Mouse (Mus musculus) ES-E14 (cell line): ENCODE results near the gene Ezh2. TPM values are rescaled to one million over a fixed set of nuclear protein-coding genes. Genes with fewer than 3 reads are reported as not detected.

ENCODE experiments used
- DNase-seq: peaks from one replicate; pipeline ENCODE4 v3.0.0-alpha.2; 2013; ENCODE audit warnings: low read depth, low spot score
- H3K27ac ChIP-seq: 2 replicates; pipeline ENCODE4 v1.5.1; 2012; ENCODE audit warnings: low read depth, mild to moderate bottlenecking, low read length, moderate library complexity, mixed read lengths; ENCODE audit not compliant: poor library complexity, insufficient read depth, severe bottlenecking
- H3K36me3 ChIP-seq: 2 replicates; pipeline ENCODE4 v1.6.1; 2012; ENCODE audit warnings: mild to moderate bottlenecking, low read length, moderate library complexity, mixed read lengths; ENCODE audit not compliant: control insufficient read depth, poor library complexity, insufficient read depth, severe bottlenecking
- H3K4me1 ChIP-seq, 2 experiments: fragments of 150-350 bp in 1 of 2; sonication (generic) in 1 of 2; 2 replicates each; pipeline ENCODE4 v1.6.1; 2012; ENCODE audit warnings: low read length in 2 of 2, mild to moderate bottlenecking in 1 of 2, mixed read lengths in 1 of 2; ENCODE audit not compliant: control insufficient read depth in 2 of 2, insufficient read depth in 2 of 2, poor library complexity in 1 of 2
- H3K4me3 ChIP-seq, 2 experiments: fragments of 150-350 bp in 1 of 2; sonication (generic) in 1 of 2; 2 replicates each; pipeline ENCODE4 v1.5.1; 2012; ENCODE audit warnings: low read length in 2 of 2, low read depth in 1 of 2, mild to moderate bottlenecking in 1 of 2, mixed read lengths in 1 of 2; ENCODE audit not compliant: insufficient read depth in 1 of 2, poor library complexity in 1 of 2, severe bottlenecking in 1 of 2
- H3K9ac ChIP-seq: 2 replicates; pipeline ENCODE4 v1.6.1; 2012; ENCODE audit warnings: low read depth, mild to moderate bottlenecking, low read length, mixed read lengths; ENCODE audit not compliant: poor library complexity, insufficient read depth, severe bottlenecking
- H3K9me3 ChIP-seq: fragments of 150-350 bp; sonication (generic); 2 replicates; pipeline ENCODE4 v1.6.1; 2012; ENCODE audit warnings: low read depth, mild to moderate bottlenecking, low read length; ENCODE audit not compliant: control insufficient read depth, insufficient read depth
- CHD2 ChIP-seq: IDR thresholded peaks from 2 replicates; pipeline ENCODE4 v1.6.1; 2014; ENCODE audit warnings: mild to moderate bottlenecking, low read depth, low read length, inconsistent platforms
- HCFC1 ChIP-seq: IDR thresholded peaks from 2 replicates; pipeline ENCODE4 v1.6.1; 2012; ENCODE audit warnings: low read length, inconsistent platforms, borderline replicate concordance; ENCODE audit not compliant: insufficient read depth
- MAFK ChIP-seq: IDR thresholded peaks from 2 replicates; pipeline ENCODE4 v1.6.1; 2014; ENCODE audit warnings: mild to moderate bottlenecking, low read depth, low read length, inconsistent platforms; ENCODE audit not compliant: insufficient read depth
- ZC3H11A ChIP-seq: IDR thresholded peaks from 2 replicates; pipeline ENCODE4 v1.6.1; 2012; ENCODE audit warnings: low read depth, mild to moderate bottlenecking, inconsistent platforms, low read length, borderline replicate concordance
- ZNF384 ChIP-seq: IDR thresholded peaks from 2 replicates; pipeline ENCODE4 v1.6.1; 2012; ENCODE audit warnings: low read depth, low read length, inconsistent platforms
- in situ Hi-C, 2 experiments: fragments of 600-800 bp; cut with MboI; formaldehyde crosslinking; loops; one replicate each; pipeline ENCODE4 v1.15.1; 2025; ENCODE audit warnings: low sequenced_read_pairs in 2 of 2, inconsistent platforms in 1 of 2; ENCODE audit not compliant: unreplicated experiment in 2 of 2
- total RNA-seq: library from RNA; depleted of rRNA; stranded (reverse); fragments of 300-350 nt; gene quantifications from 2 replicates; pipeline ENCODE4 v1.2.3, GENCODE M21; 2012; rRNA removed

Gene Ezh2
- 63.8 and 68.9 TPM in 2 replicates for total RNA-seq

DNA sequence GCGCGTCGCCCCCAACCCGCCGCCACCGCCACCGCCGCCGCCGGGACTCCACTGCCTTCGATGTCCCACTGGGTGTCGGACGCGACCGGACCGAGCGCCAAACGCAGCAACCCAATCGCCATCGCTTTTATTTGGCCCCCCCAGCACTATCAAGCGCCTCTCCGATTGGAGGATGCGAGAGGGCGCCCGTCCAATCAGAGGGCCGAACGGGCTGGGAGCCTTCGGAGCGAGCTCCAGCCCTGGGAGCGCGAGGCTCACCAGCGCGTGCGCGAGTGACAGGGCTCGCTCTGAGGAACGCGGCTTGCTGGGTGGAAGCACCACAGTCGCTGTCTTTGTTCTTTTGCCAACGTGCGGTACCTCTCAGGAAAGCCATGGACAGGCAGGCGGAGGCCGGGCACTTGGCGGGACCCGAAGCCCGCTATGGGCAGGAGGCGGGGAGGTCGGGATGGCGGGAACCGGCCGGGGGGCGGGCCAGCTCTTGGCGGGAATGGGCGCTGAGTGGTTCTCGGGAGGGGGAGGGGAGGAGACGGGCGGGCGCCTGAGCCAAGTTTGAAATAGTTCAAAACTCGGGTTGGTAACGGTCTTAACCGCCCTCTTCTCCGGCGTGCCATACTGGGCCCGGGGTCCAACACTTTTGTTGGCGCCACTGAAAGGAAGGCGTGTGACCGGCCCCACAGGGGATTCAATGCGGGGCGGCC is at the start of gene Ezh2:
Gene Ezh2, minus strand, starts transcription at position 416 of the 698 bp plus-strand sequence.
- DNase-seq, result peak; percentile 93
- TF ChIP-seq ZNF384 (no peak), ZC3H11A (0 out of 2 replicates have a peak, but pooled peaks have one; percentile 9)
- peak within 1 kb of the TSS; percentile 92 for H3K9ac ChIP-seq
- no peaks in the 10 kb centered on the region for H3K9me3 ChIP-seq
- peak within 1 kb of the TSS; percentile 81 to 95 for H3K4me3 ChIP-seq
- H3K27ac ChIP-seq, result peak within 1 kb of the TSS; percentile 98
- in situ Hi-C loops, result no loop called here
- H3K36me3 ChIP-seq, result no peaks in the 10 kb centered on the region
- H3K4me1 ChIP-seq, result peaks cover 0 to 14% of the 10 kb centered on the region in 2 experiments; a peak in 2 of 4 replicates

DNA sequence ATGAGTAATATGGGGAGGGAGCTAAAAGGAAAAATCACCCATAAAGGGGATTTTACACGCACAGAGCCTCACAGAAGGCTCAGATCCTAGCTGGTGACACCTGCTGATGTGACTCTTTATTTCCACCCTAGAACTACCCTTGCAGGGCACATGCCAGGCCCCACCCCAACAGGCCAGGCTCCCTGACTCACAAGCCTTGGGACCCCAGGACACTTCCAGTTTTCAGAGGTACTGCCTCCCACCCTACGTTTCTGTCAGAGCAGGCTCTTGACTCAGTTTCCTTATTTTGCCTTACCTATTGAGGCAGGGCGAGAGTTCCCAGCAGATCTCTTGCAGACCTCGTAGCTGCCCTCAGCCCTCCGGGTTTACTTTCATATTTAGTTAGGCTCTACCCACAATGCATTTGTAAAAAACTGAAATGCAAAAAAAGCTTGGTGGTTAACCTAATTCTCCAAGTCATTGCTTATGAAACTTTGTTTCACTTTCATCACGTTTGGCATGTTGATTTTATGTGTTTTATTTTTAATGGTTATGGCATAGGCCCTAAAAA is 41.5 kb upstream of the Ezh2 start:
- no peak for TF ChIP-seq CHD2
- no peak for TF ChIP-seq ZC3H11A
- TF ChIP-seq MAFK, result no peak
- no peak for TF ChIP-seq HCFC1
- no peak for TF ChIP-seq ZNF384
- no peaks in the 10 kb centered on the region for H3K36me3 ChIP-seq
- in situ Hi-C loops, result no loop called here
- H3K9me3 ChIP-seq, result no peaks in the 10 kb centered on the region
- no peak overlapping the region for H3K4me3 ChIP-seq
- DNase-seq, result no peak
- no peak overlapping the region for H3K27ac ChIP-seq
- H3K4me1 ChIP-seq, result no peaks in the 10 kb centered on the region
- no peak overlapping the region for H3K9ac ChIP-seq

DNA sequence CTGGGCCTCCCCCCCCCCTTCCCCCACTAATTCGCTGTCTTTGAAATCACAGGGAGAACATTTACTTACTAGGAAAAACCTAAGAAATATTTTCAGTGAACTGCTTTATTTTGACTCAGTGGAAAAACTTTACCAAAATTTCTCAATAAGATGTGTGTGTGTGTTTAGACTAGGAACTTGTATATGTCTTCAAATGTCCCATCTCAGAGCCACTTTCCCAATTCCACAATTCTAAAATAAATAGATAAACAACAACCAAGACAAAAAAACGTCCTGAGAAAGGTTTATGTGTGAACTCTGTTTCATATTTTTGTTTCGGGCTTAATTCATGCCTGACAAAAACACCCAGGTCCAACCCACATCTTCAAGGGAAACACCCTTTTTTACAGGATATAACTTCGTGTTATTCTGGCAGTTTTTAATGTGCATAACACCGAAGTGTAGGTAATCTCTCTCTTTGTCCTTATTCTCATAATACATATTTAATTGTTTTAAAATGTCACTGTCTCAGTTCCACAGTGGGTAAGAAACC is 40.9 kb upstream of the Ezh2 start:
- H3K27ac ChIP-seq, result no peak overlapping the region
- H3K9ac ChIP-seq, result no peak overlapping the region
- H3K4me1 ChIP-seq, result no peaks in the 10 kb centered on the region
- in situ Hi-C loops, result no loop called here
- TF ChIP-seq CHD2, result no peak
- no peak for TF ChIP-seq ZC3H11A
- no peak for TF ChIP-seq HCFC1
- TF ChIP-seq MAFK, result no peak
- no peak for TF ChIP-seq ZNF384
- H3K9me3 ChIP-seq, result no peaks in the 10 kb centered on the region
- H3K4me3 ChIP-seq, result no peak overlapping the region
- DNase-seq, result no peak
- H3K36me3 ChIP-seq, result no peaks in the 10 kb centered on the region

DNA sequence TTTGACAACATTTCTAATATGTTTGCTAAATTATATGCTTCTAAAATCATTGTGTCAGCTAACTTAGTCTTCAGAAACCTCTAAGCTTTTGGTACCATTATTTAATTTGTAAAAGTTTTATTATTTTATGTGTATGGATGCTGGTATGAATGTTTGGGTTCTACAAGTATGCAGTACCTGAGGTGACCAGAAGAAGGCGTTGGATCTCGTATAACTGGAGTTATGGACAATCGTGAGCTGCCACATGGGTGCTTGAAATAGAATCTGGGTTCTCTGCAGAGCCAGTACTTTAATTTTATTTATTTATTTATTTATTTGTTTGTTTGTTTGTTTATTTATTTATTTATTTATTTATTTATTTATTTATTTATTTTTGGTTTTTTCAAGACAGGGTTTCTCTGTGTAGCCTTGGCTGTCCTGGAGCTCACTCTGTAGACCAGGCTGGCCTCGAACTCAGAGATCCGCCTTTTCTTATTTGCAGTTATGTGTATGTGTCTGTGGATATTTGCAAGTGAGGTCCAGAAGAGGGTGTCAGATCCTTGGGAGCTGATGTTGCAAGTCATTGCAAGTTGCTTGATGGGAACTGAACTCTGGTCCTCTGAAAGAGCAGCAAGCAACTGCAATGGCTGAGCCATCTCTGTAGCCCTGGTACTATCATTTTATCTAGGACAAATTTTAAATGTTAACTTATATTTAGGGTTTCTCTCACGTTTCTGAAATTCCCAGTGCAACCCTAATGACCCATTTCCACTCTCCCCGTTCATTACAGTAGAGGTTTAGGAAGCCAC is 40.3 kb upstream of the Ezh2 start:
- in situ Hi-C loops, result no loop called here
- DNase-seq, result peak; percentile 21

More for the DNA sequence above, 40.3 kb upstream of the Ezh2 start:
- Histone ChIP-seq H3K4me1 (no peaks in the 10 kb centered on the region), H3K36me3 (no peaks in the 10 kb centered on the region), H3K9me3 (no peaks in the 10 kb centered on the region), H3K9ac (no peak overlapping the region), H3K27ac (no peak overlapping the region), H3K4me3 (no peak overlapping the region)
- TF ChIP-seq ZNF384 (no peak), CHD2 (no peak), ZC3H11A (no peak), MAFK (no peak), HCFC1 (no peak)
